Mouse (Mus musculus): ENCODE results near the gene Uqcc2. TPM values are rescaled to one million over a fixed set of nuclear protein-coding genes. Genes with fewer than 3 reads are reported as not detected.

Gene Uqcc2
- polyA plus RNA-seq, 1 experiment, result 349 TPM

DNA sequence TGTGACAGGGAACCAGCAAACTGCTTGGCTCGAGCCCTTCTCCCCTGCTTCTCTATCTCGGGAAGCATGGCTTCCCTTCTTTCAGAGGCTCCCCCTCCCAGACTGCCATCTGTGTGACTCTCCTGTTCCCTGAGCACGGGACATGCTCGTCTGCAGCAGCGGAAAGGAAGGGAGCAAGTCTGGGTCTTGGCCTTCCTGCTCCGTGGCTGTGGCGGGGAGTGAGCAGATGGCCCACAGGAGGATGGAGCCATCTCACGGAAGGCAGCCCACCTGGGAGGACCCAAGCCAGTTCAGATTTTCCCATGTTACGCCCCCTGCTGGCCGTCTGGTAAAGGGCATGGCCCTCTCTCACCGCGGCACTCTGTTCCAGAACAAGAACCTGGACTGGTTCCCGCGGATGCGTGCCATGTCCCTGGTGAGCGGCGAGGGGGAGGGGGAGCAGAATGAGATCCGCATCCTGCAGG lies 13.1 kb downstream of the Uqcc2 start:
- TF ChIP-seq GATA1 (IDR thresholded peaks at IDR 0.05; ENCODE audit: low read length), result no peak

DNA sequence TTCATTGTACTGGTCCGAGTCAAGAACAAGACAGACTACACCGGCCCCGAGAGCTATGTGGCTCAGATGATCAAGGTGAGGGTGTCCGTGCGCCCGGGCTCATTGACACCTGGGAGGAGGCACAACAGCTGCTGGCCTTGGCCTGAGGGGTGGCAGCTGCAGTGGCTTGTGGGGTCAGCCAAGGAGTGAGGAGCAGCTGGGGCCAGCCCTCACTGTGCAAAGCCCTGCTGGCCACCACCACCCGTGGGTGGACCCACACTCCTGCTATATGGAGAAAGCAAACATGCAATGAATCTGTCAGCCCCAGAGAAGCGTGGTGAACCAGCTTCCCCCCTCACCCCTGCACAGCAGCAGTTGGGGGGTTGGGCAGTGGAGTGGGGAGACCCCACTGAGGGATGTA lies 13.8 kb downstream of the Uqcc2 start:
- TF ChIP-seq GATA1 (IDR thresholded peaks at IDR 0.05; ENCODE audit: low read length), result no peak

DNA sequence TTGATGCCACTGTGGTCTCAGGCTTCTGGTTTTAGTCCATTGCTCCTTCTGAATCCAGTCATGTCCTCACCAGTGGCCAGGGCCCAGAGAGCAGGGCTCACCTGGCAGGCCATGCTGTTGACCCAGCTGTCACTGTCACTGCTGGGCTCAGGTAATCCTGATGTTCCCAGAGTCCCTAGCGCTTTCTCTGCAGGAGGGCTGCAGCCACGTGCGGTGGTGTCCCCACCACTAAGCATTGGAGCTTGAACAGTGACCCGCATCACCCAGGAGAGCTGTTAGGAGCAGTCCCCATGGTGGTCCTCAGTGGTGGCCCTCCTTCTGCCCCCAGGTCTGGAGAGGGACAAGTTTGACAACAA lies 14.2 kb downstream of the Uqcc2 start:
- TF ChIP-seq GATA1 (IDR thresholded peaks at IDR 0.05; ENCODE audit: low read length), result no peak

DNA sequence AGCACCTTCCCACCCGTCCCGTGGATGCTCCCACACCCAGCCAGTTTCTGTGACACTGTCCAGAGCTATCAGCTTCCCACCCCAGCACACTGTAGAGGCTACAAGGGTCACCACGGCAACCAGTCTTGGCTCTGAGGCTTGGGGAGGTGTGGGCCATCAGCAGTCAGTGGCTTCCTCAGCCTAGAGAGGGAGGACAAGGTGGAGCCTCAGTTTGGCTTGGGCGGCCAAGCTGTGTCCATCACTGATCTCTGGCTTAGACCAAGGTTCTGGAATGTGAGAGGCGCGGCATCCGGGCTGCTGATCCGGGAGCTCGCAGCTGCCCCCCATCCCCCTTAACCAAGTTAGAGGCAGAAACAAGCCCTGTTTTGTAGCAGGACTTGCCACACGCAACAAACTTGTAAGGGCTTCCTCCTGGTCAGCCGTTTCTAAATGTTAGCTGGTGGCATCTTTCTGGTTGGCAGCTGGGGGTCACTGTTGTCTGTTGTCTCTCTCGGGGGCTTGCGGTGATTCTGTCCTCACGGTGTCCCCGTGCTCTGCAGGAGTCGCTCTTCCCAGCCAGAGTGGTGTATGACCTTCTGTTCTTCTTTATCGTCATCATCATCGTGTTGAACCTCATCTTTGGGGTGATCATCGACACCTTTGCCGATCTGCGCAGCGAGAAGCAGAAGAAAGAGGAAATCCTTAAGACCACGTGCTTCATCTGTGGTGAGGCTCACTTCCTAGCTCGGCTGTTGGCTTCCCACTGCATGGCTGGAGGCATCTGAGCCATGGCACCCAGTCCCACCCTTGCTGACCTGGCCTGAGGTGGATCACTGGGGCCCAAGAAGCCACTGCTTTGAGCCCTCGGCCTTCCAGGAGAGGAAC lies 14.8 kb downstream of the Uqcc2 start:
- no peak for TF ChIP-seq GATA1 (IDR thresholded peaks at IDR 0.05; ENCODE audit: low read length)

DNA sequence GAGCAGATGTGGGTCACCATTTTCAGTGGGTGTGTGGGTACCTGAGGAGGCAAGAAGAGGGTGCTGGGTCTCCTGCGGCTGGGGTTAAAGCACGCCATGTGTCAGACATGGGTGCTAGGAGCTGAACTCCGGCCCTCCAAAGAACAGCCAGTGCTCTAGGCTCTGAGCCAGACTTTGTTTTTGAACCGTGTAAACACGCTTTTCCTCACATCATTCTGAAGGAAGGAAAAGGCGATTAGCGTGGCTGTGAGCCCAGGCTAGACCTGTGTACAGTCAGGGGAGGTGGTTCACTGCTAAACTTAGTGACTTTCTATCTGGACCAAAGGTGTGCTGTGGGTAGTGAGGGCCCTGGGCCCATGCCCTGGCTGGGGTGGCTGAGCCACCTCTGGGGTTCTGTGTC lies 23.6 kb downstream of the Uqcc2 start:
- TF ChIP-seq GATA1 (IDR thresholded peaks at IDR 0.05; ENCODE audit: low read length), result no peak

DNA sequence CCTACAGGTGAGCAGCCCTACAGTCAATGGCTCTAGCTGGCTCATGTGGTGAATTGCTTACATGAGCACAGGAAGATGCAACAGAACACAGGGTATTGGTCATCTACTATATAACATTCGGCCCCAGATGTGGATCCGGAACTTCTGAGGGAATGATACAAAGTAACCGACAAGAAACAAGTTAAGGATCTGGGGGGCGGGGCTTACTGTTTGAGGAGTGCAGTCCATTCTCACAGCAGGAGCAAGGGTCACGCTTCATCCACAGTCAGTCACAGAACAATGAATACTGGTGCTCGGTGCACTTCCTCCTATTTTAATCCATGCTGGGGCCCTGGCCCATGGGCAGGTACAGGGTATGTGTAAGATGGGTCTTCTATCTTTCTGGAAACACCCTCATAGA lies 25.8 kb downstream of the Uqcc2 start:
- no peak for TF ChIP-seq GATA1 (IDR thresholded peaks at IDR 0.05; ENCODE audit: low read length)

DNA sequence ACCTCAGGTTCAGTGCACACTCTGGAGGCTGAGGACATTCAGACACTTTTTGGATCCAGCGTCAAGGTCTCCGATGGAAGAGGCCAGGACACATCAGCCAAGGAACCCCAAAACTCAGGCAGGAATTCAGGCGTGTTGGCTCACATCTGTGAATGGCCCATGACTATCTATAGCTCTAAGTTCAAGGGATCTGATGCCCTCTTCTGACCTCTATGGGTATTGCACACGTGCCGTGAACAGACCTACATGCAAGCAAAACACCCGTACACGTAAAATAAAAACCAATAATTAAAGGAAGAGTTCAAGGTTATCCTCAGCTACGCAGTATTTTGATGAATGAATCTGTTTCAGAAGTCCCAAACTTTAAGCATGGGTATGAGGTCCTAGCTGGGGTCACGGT lies 27.0 kb downstream of the Uqcc2 start:
- no peak for TF ChIP-seq GATA1 (IDR thresholded peaks at IDR 0.05; ENCODE audit: low read length)

DNA sequence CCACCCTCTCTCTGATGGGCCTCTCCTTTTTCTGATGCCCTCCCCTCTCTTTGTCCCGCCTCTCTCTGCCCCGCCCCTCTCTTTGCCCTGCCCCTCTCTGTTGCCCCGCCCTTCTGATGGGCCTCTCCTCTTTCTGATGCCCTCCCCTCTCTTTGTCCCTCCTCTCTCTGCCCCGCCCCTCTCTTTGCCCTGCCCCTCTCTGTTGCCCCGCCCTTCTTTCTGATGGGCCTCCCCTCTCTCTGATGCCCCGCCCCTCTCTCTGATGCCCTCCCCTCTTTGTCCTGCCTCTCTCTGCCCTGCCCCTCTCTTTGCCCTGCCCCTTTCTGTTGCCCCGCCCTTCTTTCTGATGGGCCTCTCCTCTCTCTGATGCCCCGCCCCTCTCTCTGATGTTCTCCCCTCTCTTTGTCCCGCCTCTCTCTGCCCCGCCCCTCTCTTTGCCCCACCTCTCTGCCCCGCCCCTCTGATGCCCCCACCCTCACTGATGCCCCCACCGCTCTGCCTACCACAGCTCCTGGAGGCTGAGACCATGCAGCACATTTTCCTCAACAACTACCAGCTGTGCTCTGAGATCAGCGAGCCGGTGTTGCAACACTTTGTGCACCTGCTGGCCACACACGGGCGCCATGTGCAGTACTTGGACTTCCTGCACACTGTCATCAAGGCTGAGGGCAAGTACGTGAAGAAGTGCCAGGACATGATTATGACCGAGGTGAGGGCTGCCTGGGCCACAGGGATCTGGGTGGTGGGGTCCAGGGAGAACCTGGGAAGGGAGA lies 27.8 kb downstream of the Uqcc2 start:
- TF ChIP-seq GATA1 (IDR thresholded peaks at IDR 0.05; ENCODE audit: low read length), result no peak

DNA sequence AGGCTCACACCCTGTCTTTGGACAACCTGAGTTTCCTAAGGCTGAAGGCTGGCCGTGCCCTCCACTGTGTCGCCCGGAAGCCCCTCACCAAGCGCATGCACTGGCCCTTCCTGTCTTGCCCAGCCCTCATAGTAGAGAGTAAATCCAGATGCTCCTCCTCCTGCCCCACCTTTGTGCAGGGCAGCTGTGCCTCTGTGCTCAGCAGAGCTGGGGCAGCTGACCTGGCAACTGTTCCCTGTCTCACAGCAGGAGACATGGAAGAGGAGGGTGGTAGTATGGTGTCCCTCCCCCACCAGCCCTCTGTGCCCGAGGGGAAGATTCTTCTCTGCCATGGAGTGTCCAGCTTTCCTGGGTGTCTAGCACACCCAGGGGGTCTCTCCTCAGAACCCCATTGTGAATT lies 32.0 kb downstream of the Uqcc2 start:
- no peak for TF ChIP-seq GATA1 (IDR thresholded peaks at IDR 0.05; ENCODE audit: low read length)

DNA sequence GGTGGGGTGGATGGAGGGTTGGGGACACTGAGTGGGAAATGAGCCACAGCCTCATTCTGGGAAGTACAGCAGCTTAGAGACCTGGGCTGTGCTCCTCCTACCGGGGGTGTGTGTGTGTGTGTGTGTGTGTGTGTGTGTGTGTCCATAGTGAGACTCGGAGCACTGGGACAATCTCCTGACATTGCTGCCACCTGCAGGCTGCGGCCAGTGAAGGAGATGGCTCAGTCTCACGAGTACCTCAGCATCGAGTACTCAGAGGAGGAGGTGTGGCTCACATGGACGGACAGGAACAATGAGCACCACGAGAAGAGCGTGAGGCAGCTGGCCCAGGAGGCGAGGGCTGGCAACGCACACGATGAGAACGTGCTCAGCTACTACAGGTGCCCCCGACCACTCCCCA lies 38.0 kb downstream of the Uqcc2 start:
- no peak for TF ChIP-seq GATA1 (IDR thresholded peaks at IDR 0.05; ENCODE audit: low read length)

DNA sequence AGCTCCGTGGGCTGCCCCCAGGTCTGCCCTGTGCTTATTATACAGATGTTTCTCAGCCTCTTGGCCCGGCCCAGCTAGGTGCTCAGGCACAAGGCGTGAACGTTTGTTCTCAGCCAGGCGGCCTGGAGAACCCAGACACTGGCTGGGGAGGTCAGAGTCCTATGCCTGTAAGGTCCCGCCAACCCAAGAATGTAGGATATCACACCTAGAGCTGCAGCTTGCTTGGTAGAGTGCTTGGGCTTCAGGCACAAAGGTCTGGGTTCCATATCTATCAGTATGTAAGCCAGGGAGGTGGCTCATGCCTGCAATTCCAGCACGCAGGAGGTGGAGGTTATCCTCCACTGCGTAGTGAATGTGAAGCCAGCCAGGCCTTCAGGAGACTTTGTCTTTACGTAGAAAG lies 43.6 kb downstream of the Uqcc2 start:
- TF ChIP-seq GATA1 (IDR thresholded peaks at IDR 0.05; ENCODE audit: low read length), result no peak

DNA sequence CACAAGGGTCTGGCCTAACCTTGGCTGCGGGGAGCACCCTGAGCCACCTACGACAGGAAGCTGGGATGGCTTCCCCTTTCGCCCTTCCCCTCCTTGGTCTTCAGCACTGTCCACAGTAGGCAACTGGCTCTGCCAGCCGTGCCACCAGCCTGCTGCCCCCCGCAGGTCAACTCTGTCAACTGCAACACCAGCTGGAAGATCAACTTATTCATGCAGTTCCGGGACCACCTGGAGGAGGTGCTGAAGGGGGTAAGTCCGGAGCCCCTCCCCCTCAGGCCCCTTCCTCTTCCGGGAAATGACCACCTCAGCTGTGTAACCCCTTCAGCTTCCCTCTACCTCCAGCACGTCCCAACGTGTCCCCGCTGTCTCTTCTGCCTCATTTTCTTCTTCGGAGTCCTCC lies 46.3 kb downstream of the Uqcc2 start:
- TF ChIP-seq GATA1 (IDR thresholded peaks at IDR 0.05; ENCODE audit: low read length), result no peak

DNA sequence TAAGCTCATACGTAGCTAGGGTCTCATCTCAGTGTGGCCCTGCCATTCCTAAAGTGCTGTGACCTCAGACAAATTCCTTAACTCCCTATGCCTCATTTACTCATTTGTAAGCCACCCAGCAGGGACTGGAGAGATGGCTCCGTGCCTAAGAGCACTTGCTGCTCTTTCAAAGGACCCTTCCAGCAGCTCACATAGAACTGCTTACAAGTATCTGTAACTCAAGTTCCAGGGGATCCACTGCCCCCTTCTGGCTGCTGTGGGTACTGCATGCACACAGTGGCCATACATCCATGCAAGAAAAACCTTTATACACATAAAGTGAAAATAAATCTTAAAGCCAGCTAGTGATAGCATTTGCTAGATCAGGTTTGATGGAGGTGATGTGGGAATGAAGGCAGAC lies 48.0 kb downstream of the Uqcc2 start:
- TF ChIP-seq GATA1 (IDR thresholded peaks at IDR 0.05; ENCODE audit: low read length), result no peak

DNA sequence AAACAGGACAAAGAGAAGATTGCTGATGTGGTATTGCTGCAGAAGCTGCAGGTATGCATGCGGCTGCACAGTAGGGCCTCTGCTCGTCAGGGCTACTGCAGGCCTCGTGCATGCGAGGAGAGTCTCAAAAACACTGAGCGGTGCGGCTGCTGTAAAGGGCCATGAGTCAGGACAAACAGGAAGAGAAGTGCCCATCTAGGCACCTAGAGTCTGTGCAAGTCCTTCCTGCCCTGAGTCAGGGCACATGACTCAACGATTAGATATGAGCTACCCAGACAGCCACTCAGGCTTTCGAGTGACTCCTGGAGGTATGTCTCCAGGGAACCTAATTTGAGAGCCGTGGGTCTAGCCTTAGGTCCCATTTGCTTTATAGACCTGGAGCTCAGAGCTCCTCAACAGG lies 50.1 kb downstream of the Uqcc2 start:
- TF ChIP-seq GATA1 (IDR thresholded peaks at IDR 0.05; ENCODE audit: low read length), result no peak

DNA sequence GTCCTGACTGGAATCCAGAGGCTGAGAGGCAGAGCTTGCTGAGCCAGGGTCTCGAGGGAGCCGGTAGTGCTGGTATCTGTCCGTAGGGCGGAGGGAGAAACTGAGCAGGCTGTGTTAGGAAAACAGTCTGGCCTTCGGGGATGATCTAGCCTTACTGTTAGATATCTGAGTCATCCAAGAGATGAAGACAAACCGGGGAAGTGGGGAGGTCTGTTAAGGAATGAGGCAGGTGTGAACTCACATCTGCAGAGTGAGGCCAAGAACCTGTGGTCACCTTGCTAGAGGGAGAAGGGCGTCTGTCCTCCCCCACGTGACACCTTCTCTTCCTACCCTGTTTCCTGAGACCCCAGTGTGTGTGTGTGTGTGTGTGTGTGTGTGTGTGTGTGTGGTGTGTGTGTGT lies 50.9 kb downstream of the Uqcc2 start:
- no peak for TF ChIP-seq GATA1 (IDR thresholded peaks at IDR 0.05; ENCODE audit: low read length)

DNA sequence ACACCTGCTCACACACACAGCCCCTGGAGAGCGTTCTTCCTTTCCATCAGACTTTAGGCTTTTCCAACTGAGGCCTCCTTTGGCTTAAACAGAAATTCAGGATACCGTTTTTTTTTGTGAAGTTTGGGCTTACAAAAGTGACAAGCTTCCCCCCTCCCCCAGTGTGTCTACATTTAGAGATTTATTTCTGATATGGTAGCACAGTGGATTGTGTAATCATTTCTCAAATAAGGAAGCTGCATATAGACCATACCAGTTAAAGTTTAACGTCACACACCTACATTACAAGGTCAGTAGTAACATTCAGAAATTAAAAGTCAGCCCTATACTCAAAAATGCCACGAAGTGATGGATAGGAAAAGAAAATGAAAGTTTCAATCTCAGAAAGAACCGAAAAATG lies 51.8 kb downstream of the Uqcc2 start:
- TF ChIP-seq GATA1 (IDR thresholded peaks at IDR 0.05; ENCODE audit: low read length), result no peak

DNA sequence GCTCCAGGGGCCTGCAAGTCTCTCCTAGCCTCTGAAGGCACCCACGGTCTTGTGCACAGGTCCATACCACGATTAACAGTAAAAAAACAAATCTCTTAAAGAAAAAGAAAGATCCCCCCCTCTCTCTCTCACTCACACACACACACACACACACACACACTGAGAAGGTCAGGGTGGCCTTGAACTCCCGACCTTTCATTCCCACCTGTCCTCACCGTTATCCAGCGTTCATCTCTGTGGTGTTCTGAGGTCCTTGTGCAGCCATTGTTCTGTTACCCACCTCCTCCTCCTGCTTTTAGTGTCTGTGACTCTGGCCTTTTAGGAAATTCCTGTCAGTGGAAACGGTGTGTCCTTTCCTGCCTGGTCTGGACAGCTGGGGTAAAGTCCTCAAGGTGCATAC lies 55.2 kb downstream of the Uqcc2 start:
- TF ChIP-seq GATA1 (IDR thresholded peaks at IDR 0.05; ENCODE audit: low read length), result no peak
